In genomic region chr12:77240372-77240771, GRCm38 (mm10) we compare ENCODE assay signal across 8 mouse cellular contexts. TPM values are rescaled to one million over a fixed set of nuclear protein-coding genes. Genes with fewer than 3 reads are reported as not detected.
DNase-seq lines count a peak whose midpoint lies in the region; ATAC-seq lines count a peak whose summit lies in the region.

No protein-coding gene starts in this region.

- DNase-seq in kidney, adult 18-20 months = no peak
- DNase-seq in adipocyte (ENCODE audit: low spot score) = peak; percentile 15
- DNase-seq in cerebellum, postnatal 14 days = no peak
- no peak for DNase-seq in cerebellum, postnatal 4 days (ENCODE audit: low spot score in 2 of 2)

- H3K4me1 ChIP-seq in kidney, embryonic 16.5 days (ENCODE audit: insufficient read depth, low read length) = peaks cover 8% of the 10 kb centered on the region; the same call in 1 of the 2 replicates
- peaks cover 13% of the 10 kb centered on the region for H3K4me1 ChIP-seq in forebrain, embryonic 15.5 days
- H3K4me1 ChIP-seq in midbrain, embryonic 13.5 days (replicated peaks) = peaks cover 15% of the 10 kb centered on the region

- H3K9ac ChIP-seq in kidney, embryonic 16.5 days (replicated peaks; ENCODE audit: low read length) = no peak overlapping the region
- H3K9ac ChIP-seq in forebrain, embryonic 15.5 days (replicated peaks) = no peak overlapping the region
- no peak overlapping the region for H3K9ac ChIP-seq in midbrain, embryonic 13.5 days (replicated peaks)

- H3K27me3 ChIP-seq in kidney, embryonic 16.5 days (ENCODE audit: insufficient read depth, low read length) = no peaks in the 10 kb centered on the region
- no peaks in the 10 kb centered on the region for H3K27me3 ChIP-seq in forebrain, embryonic 15.5 days
- no peaks in the 10 kb centered on the region for H3K27me3 ChIP-seq in midbrain, embryonic 13.5 days

- ATAC-seq in kidney, embryonic 16.5 days (ENCODE audit: low FRiP score, low TSS enrichment) = no peak
- ATAC-seq in forebrain, embryonic 15.5 days (replicated peaks) = no peak
- ATAC-seq in midbrain, embryonic 13.5 days = no peak
- ATAC-seq in monocyte, adult 5-6 weeks (replicated peaks; ENCODE audit: insufficient number of reproducible peaks, low FRiP score, low TSS enrichment, poor library complexity, severe bottlenecking) = no peak

- no peaks in the 10 kb centered on the region for H3K9me3 ChIP-seq in kidney, embryonic 16.5 days (ENCODE audit: low read length)
- H3K9me3 ChIP-seq in forebrain, embryonic 15.5 days = no peaks in the 10 kb centered on the region
- no peaks in the 10 kb centered on the region for H3K9me3 ChIP-seq in midbrain, embryonic 13.5 days

- no peak overlapping the region for H3K27ac ChIP-seq in kidney, embryonic 16.5 days (ENCODE audit: low read length)
- H3K27ac ChIP-seq in forebrain, embryonic 15.5 days (replicated peaks) = no peak overlapping the region
- no peak overlapping the region for H3K27ac ChIP-seq in midbrain, embryonic 13.5 days

- H3K36me3 ChIP-seq in kidney, embryonic 16.5 days (ENCODE audit: insufficient read depth, low read length) = no peaks in the 10 kb centered on the region
- no peaks in the 10 kb centered on the region for H3K36me3 ChIP-seq in forebrain, embryonic 15.5 days
- no peaks in the 10 kb centered on the region for H3K36me3 ChIP-seq in midbrain, embryonic 13.5 days

- WGBS in kidney, embryonic 16.5 days = 54% methylated on average over 6 of the region's 6 CpGs
- WGBS in forebrain, embryonic 15.5 days = 55% methylated on average over 6 of the region's 6 CpGs
- WGBS in midbrain, embryonic 13.5 days = 51% methylated on average over 6 of the region's 6 CpGs

- H3K4me2 ChIP-seq in kidney, embryonic 16.5 days (replicated peaks; ENCODE audit: low read depth, low read length) = 0 out of 2 replicates have a peak overlapping the region, but pooled peaks have one; percentile 21
- peak overlapping the region; percentile 23; the same call in 1 of the 2 replicates for H3K4me2 ChIP-seq in forebrain, embryonic 15.5 days (replicated peaks)
- H3K4me2 ChIP-seq in midbrain, embryonic 13.5 days (replicated peaks) = peak overlapping the region; percentile 49

- 0 out of 2 replicates have a peak overlapping the region, but pooled peaks have one; percentile 8 for H3K4me3 ChIP-seq in kidney, embryonic 16.5 days (ENCODE audit: low read length)
- H3K4me3 ChIP-seq in forebrain, embryonic 15.5 days = 0 out of 2 replicates have a peak overlapping the region, but pooled peaks have one; percentile 14
- peak overlapping the region; percentile 93 for H3K4me3 ChIP-seq in midbrain, embryonic 13.5 days (replicated peaks)

RNA-seq across cellular contexts. Expression of gene Fut8, which starts 2.4 kb away (rescaled TPM):
- polyA plus RNA-seq in kidney, embryonic 16.5 days (2015; fragmentation: Nextera tagmentation; extraction: Ambion mirVana) = 24.3 and 25.4 TPM in 2 replicates
- polyA plus RNA-seq in forebrain, embryonic 15.5 days (2015; fragmentation: Nextera tagmentation; extraction: Ambion mirVana) = 35.2 and 37.5 TPM in 2 replicates
- polyA plus RNA-seq in midbrain, embryonic 13.5 days (2015; fragmentation: Nextera tagmentation; extraction: Ambion mirVana) = 48.6 and 51.1 TPM in 2 replicates
- 41.2 to 45.0 TPM (median 43.4 TPM) in 3 replicates for total RNA-seq in monocyte, adult 5-6 weeks (2017)

Comparison
In these comparisons a context has a peak if more than half of its experiments do, and no peak if none do; other contexts are left out.
1. H3K4me3 ChIP-seq: peak in every context shown above with its lines; median percentile 93 in midbrain, embryonic 13.5 days; 14 in forebrain, embryonic 15.5 days; 8 in kidney, embryonic 16.5 days.